8 mouse cellular contexts compared by ENCODE assay signal in genomic region chr5:127632167-127633145, GRCm38 (mm10). TPM values are rescaled to one million over a fixed set of nuclear protein-coding genes. Genes with fewer than 3 reads are reported as not detected.
DNase-seq lines count a peak whose midpoint lies in the region; ATAC-seq lines count a peak whose summit lies in the region.

TSS of gene Glt1d1 (plus strand) at chr5:127632262.
TSS of gene Slc15a4 (minus strand) at chr5:127632897.

- peaks cover 4% of the 10 kb centered on the region; the same call in 1 of the 2 replicates for H3K4me1 ChIP-seq in heart, embryonic 16.5 days (ENCODE audit: control insufficient read depth, insufficient read depth, low read length)
- no peaks in the 10 kb centered on the region for H3K4me1 ChIP-seq in stomach, embryonic 16.5 days (ENCODE audit: control insufficient read depth, insufficient read depth, low read length)

- WGBS in heart, embryonic 16.5 days: under 1% methylated on average over 59 of the region's 62 CpGs
- under 1% methylated on average over 61 of the region's 62 CpGs for WGBS in stomach, embryonic 16.5 days

- no peaks in the 10 kb centered on the region for H3K9me3 ChIP-seq in heart, embryonic 16.5 days (replicated peaks; ENCODE audit: control insufficient read depth, low read length)
- H3K9me3 ChIP-seq in stomach, embryonic 16.5 days (replicated peaks; ENCODE audit: control insufficient read depth, low read length): no peaks in the 10 kb centered on the region; the same call in 1 of the 2 replicates

- H3K36me3 ChIP-seq in heart, embryonic 16.5 days (ENCODE audit: control insufficient read depth, insufficient read depth): no peaks in the 10 kb centered on the region
- no peaks in the 10 kb centered on the region for H3K36me3 ChIP-seq in stomach, embryonic 16.5 days (ENCODE audit: control insufficient read depth, insufficient read depth, low read length)

- peak within 1 kb of the TSS; percentile 44 for H3K4me3 ChIP-seq in heart, embryonic 16.5 days (ENCODE audit: low read length)
- peak within 1 kb of the TSS; percentile 52 for H3K4me3 ChIP-seq in stomach, embryonic 16.5 days (replicated peaks; ENCODE audit: low read length)

- H3K27ac ChIP-seq in heart, embryonic 16.5 days (ENCODE audit: low read length): no peak within 1 kb of the TSS
- no peak within 1 kb of the TSS for H3K27ac ChIP-seq in stomach, embryonic 16.5 days (ENCODE audit: low read length)

- 0 out of 2 replicates have a peak, but pooled peaks have one; percentile 18 for ATAC-seq in heart, embryonic 16.5 days (replicated peaks; ENCODE audit: extremely low read depth, insufficient read depth, low FRiP score)
- peak; percentile 56; the same call in 1 of the 2 replicates for ATAC-seq in stomach, embryonic 16.5 days (ENCODE audit: insufficient read depth, low FRiP score)

- H3K4me2 ChIP-seq in heart, embryonic 16.5 days (ENCODE audit: low read depth, low read length): peak within 1 kb of the TSS; percentile 66
- peak within 1 kb of the TSS; percentile 73 for H3K4me2 ChIP-seq in stomach, embryonic 16.5 days (ENCODE audit: low read depth, low read length)

- H3K9ac ChIP-seq in heart, embryonic 16.5 days (ENCODE audit: low read length): peak within 1 kb of the TSS; percentile 51
- H3K9ac ChIP-seq in stomach, embryonic 16.5 days (ENCODE audit: low read length): peak within 1 kb of the TSS; percentile 70

- peaks cover 28% of the 10 kb centered on the region for H3K27me3 ChIP-seq in heart, embryonic 16.5 days (ENCODE audit: control insufficient read depth, insufficient read depth, low read length)
- H3K27me3 ChIP-seq in stomach, embryonic 16.5 days (ENCODE audit: control insufficient read depth, insufficient read depth, low read length): peaks cover 15% of the 10 kb centered on the region

- intact Hi-C loops in heart, postnatal 36 days (cut with DNase I): no loop called here

- DNase-seq in heart, postnatal 36 days: no peak
- peak; percentile 55 for DNase-seq in cerebellum, adult 8-10 months
- peak in 1 of 2 experiments; percentile 53 for DNase-seq in frontal cortex, adult 2 months (ENCODE audit: extremely low spot score in 1 of 2, low spot score in 1 of 2)
- DNase-seq in layer of hippocampus, adult 8-10 months (ENCODE audit: low spot score in 2 of 2): peak in 1 of 2 experiments; percentile 28
- peak; percentile 47 for DNase-seq in mesoderm, embryonic 11.5 days (ENCODE audit: low read depth, low spot score)
- no peak for DNase-seq in gastrocnemius, postnatal 25 days

RNA-seq across cellular contexts. Expression of gene Glt1d1, which starts in this region (rescaled TPM):
- polyA plus RNA-seq in heart, embryonic 16.5 days (2015; fragmentation: Nextera tagmentation; extraction: Ambion mirVana): not detected in 2 replicates
- total RNA-seq in heart, postnatal 36 days (2021): not detected
- 15.2 and 17.9 TPM in 2 replicates for polyA plus RNA-seq in frontal cortex, adult 2 months (2012; rRNA removed)
- total RNA-seq in layer of hippocampus, adult 8-10 months (2022): 10 to 100 TPM; 25.8 to 32.5 (median 26.7) TPM
- 0.27 and 0.75 TPM in 2 replicates for polyA plus RNA-seq in stomach, embryonic 16.5 days (2015; fragmentation: Nextera tagmentation; extraction: Ambion mirVana)
- total RNA-seq in gastrocnemius, postnatal 25 days (2021): not detected

RNA-seq across cellular contexts. Expression of gene Slc15a4, which starts in this region (rescaled TPM):
- 19.4 and 20.8 TPM in 2 replicates for polyA plus RNA-seq in heart, embryonic 16.5 days (2015; fragmentation: Nextera tagmentation; extraction: Ambion mirVana)
- 10 to 100 TPM; 11.9 to 17.2 TPM for total RNA-seq in heart, postnatal 36 days (2021)
- 18.5 and 22.1 TPM in 2 replicates for polyA plus RNA-seq in frontal cortex, adult 2 months (2012; rRNA removed)
- total RNA-seq in layer of hippocampus, adult 8-10 months (2022): 10 to 100 TPM; 26.1 to 38.4 (median 32.1) TPM
- 13.9 and 15.3 TPM in 2 replicates for polyA plus RNA-seq in stomach, embryonic 16.5 days (2015; fragmentation: Nextera tagmentation; extraction: Ambion mirVana)
- 10 to 100 TPM in 1 of 2 experiments, 1 to 10 TPM in 1; 9.9 to 16.4 TPM for total RNA-seq in gastrocnemius, postnatal 25 days (2021)

Comparison
In these comparisons a context has a peak if more than half of its experiments do, and no peak if none do; other contexts are left out.
1. RNA of gene Glt1d1 (total RNA-seq): 25.8 to 32.5 TPM in layer of hippocampus, adult 8-10 months; not detected in gastrocnemius, postnatal 25 days and not detected in heart, postnatal 36 days; every median in the first group is over 10 times any median in the second.
2. DNase-seq: peak in cerebellum, adult 8-10 months (single experiment) and mesoderm, embryonic 11.5 days (single experiment); none in heart, postnatal 36 days (0 of 2) and gastrocnemius, postnatal 25 days (single experiment).